Mouse (Mus musculus) intestine, postnatal 0 days (tissue): ENCODE measurements at regions not wholly inside any gene's neighbourhood (a gene's known extent, or its start where the extent isn't known, plus 50 kb on each side); places are given as distances from the start of the nearest gene placed in this dataset.

ENCODE experiments used
- ATAC-seq: fragments of 200-750 bp; cut with Nextera tagmentation; 2 replicates; pipeline ENCODE4 v1.8.0; 2017; ENCODE audit warnings: mild to moderate bottlenecking, moderate TSS enrichment, moderate library complexity
- H3K27ac ChIP-seq: fragments of 300-500 bp; sonication (generic); 2 replicates; pipeline ENCODE4 v1.5.1; 2014; ENCODE audit warnings: mild to moderate bottlenecking, low read depth, low read length, moderate library complexity
- H3K27me3 ChIP-seq: fragments of 300-500 bp; sonication (generic); replicated peaks from 2 replicates; pipeline ENCODE4 v1.6.1; 2014; ENCODE audit warnings: low read length, mixed read lengths; ENCODE audit not compliant: control insufficient read depth, insufficient read depth
- H3K36me3 ChIP-seq: fragments of 300-500 bp; sonication (generic); 2 replicates; pipeline ENCODE4 v1.6.1; 2014; ENCODE audit warnings: mild to moderate bottlenecking, moderate library complexity; ENCODE audit not compliant: control insufficient read depth, insufficient read depth
- H3K4me1 ChIP-seq: fragments of 300-500 bp; sonication (generic); replicated peaks from 2 replicates; pipeline ENCODE4 v1.6.1; 2014; ENCODE audit warnings: antibody characterized with exemption, low read length, mixed read lengths; ENCODE audit not compliant: control insufficient read depth, insufficient read depth
- H3K4me2 ChIP-seq: fragments of 300-500 bp; sonication (generic); replicated peaks from 2 replicates; pipeline ENCODE4 v1.6.1; 2014; ENCODE audit warnings: low read depth, mild to moderate bottlenecking, moderate library complexity
- H3K4me3 ChIP-seq: fragments of 300-500 bp; sonication (generic); 2 replicates; pipeline ENCODE4 v1.5.1; 2014; ENCODE audit warnings: low read depth, low read length
- H3K9ac ChIP-seq: fragments of 300-500 bp; sonication (generic); 2 replicates; pipeline ENCODE4 v1.6.1; 2014; ENCODE audit warnings: mild to moderate bottlenecking, low read depth, low read length
- H3K9me3 ChIP-seq: fragments of 300-500 bp; sonication (generic); 2 replicates; pipeline ENCODE4 v1.6.1; 2016; ENCODE audit warnings: mixed run types; ENCODE audit not compliant: control insufficient read depth
- CTCF ChIP-seq: sonication (generic); IDR thresholded peaks from 2 replicates; pipeline ENCODE4 v1.5.1; 2016; ENCODE audit warnings: low read depth, mild to moderate bottlenecking, control low read depth, antibody characterized with exemption, moderate library complexity
- WGBS: fragments of 180-500 bp; shearing (Covaris S2); extraction: QIAGEN DNeasy Blood & Tissue Kit; methylation state at CpG from one replicate; pipeline ENCODE4 v1.1.7; 2014; 5-methylcytosine and 5-hydroxymethylcytosine counted together

DNA sequence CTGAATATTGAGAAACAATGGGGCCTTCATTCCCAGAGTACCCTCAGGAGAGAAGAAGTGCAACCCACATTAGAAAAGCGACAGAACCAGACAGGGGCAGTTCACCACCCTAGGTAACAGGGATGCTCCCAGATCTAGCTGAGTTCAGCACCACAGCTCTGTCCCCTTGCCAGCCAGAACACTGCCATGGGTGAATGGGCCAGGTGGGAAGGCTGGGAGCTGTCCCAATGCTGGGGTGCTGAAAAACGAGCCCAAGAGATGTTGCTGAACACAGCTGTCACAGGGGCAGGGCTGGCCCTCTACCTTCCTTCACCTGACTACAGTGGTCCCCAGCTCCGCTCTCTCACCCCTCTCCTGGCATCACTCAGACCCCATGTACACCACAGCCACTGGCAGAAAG, 193.3 kb upstream of the Igsf21 start:
- H3K27ac ChIP-seq = no peak overlapping the region
- no peaks in the 10 kb centered on the region for H3K36me3 ChIP-seq
- no peak overlapping the region for H3K4me3 ChIP-seq
- TF ChIP-seq CTCF = no peak
- H3K9ac ChIP-seq = no peak overlapping the region
- WGBS = 13% methylated on average over 3 of the region's 3 CpGs
- no peaks in the 10 kb centered on the region for H3K4me1 ChIP-seq
- no peak overlapping the region for H3K4me2 ChIP-seq
- H3K9me3 ChIP-seq = no peaks in the 10 kb centered on the region
- ATAC-seq = no peak
- no peaks in the 10 kb centered on the region for H3K27me3 ChIP-seq

DNA sequence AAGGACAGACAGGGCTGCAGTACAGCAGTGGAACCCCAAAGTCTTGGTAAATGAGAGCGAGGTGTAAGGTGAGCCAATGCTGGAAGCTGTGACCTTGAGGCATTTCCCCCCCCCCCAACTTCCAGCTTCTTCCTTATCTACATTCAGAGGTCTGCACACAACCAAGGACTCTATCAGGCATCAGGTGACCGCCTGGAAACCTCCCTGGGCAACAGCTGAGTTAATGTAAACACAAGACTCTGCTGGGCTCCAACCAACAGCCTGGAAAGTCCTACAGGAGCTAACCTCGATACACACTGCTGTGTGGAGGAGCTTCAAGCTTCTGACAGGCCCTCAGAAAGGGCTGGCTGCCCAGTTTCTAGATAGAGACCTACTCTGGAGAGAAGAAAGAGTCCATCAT, 189.4 kb upstream of the Igsf21 start:
- Histone ChIP-seq H3K27me3 (no peaks in the 10 kb centered on the region), H3K36me3 (no peaks in the 10 kb centered on the region), H3K4me2 (no peak overlapping the region), H3K27ac (no peak overlapping the region), H3K9ac (no peak overlapping the region), H3K4me3 (no peak overlapping the region), H3K4me1 (no peaks in the 10 kb centered on the region), H3K9me3 (no peaks in the 10 kb centered on the region)
- TF ChIP-seq CTCF = no peak
- no peak for ATAC-seq
- WGBS = 14% methylated on average over 3 of the region's 3 CpGs

DNA sequence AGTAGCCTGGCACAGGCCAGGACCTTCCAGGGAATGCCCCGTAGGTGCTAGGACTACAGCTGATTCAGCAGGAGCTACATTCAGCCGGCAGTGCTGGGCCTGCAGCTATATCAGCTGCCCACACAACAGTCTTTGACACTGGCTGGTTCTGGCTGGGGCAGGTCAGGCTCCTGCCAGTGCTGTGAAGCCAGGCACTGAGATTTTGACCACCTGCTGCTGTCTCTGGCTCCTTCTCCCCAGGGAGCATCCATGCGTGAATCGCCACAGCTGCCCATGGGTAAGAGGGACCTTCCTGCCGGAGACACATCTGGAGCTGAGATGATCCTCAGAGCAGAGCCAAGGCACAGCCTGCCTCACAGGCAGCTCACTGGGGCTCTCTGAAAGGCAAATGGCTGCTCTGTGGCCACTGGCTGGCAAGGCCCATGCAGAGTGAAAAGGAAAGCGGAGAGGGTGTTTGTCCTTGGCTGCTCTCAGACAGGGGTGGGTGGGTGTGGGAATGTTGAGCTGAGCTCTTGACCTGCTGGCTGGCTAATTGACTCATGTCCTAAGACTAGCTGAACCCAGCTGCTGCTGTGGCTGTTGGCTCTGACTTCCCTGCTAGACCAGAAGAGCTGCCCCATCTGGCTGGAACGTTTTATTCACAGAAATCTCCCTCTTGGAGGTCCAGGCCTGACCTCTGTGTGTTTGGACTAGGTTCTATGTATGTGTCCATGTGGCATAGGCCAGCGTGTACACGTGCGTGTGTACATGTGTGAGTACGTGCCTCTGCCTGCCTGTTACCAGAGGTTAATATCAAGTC, 187.4 kb upstream of the Igsf21 start:
- Histone ChIP-seq H3K27ac (no peak overlapping the region), H3K4me3 (no peak overlapping the region), H3K36me3 (no peaks in the 10 kb centered on the region), H3K9ac (no peak overlapping the region), H3K9me3 (no peaks in the 10 kb centered on the region), H3K27me3 (no peaks in the 10 kb centered on the region), H3K4me1 (no peaks in the 10 kb centered on the region), H3K4me2 (no peak overlapping the region)
- ATAC-seq = no peak
- WGBS = 69% methylated on average over 11 of the region's 11 CpGs
- no peak for TF ChIP-seq CTCF

DNA sequence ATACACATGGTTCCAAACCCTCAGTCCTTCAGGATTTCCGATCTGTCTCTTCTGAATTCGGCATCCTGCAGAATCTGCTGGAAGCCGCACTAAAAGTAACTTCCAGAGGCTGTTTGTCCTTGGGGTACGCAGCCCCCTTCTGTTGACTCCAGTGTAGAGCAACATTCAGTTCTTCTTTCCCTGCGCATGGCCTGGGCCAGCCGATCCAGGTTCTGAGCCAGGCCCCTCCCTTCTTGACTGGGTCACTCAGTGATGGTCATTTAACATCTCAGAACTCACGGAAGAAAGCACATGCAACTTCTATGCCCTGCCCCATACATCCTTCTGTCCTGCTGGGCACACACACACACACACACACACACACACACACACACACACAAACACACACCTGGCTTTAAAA, 185.5 kb upstream of the Igsf21 start:
- Histone ChIP-seq H3K9me3 (no peaks in the 10 kb centered on the region), H3K9ac (no peak overlapping the region), H3K36me3 (no peaks in the 10 kb centered on the region), H3K4me1 (no peaks in the 10 kb centered on the region), H3K4me2 (no peak overlapping the region), H3K27me3 (no peaks in the 10 kb centered on the region), H3K27ac (no peak overlapping the region), H3K4me3 (no peak overlapping the region)
- no peak for ATAC-seq
- WGBS = 74% methylated on average over 7 of the region's 7 CpGs
- 0 out of 2 replicates have a peak, but pooled peaks have one; percentile 2 for TF ChIP-seq CTCF

DNA sequence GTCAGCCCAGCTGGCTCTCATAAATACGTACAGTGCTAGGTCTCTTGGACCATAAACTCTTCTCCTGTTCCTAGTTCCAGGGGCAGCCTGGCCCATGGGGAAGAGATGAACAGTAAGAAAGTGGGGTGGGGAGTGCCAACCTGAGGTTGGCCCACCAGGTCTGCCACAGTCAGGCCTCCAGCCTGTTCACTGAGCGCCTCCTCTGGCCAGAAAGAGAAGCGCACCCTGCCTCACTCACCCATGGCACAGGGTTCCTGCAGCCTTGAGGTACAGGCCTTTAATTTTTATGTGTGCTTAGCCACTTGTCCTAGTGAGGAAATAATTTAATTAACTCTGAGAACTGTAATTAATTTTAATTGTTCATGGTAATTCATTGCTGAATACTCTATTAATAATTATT, 180.5 kb upstream of the Igsf21 start:
- Histone ChIP-seq H3K27me3 (no peaks in the 10 kb centered on the region), H3K4me3 (no peak overlapping the region), H3K27ac (no peak overlapping the region), H3K4me2 (no peak overlapping the region), H3K9me3 (no peaks in the 10 kb centered on the region), H3K9ac (no peak overlapping the region), H3K36me3 (no peaks in the 10 kb centered on the region), H3K4me1 (no peaks in the 10 kb centered on the region)
- no peak for ATAC-seq
- peak; percentile 33; the same call in 1 of the 2 replicates for TF ChIP-seq CTCF
- 79% methylated on average over 3 of the region's 3 CpGs for WGBS

DNA sequence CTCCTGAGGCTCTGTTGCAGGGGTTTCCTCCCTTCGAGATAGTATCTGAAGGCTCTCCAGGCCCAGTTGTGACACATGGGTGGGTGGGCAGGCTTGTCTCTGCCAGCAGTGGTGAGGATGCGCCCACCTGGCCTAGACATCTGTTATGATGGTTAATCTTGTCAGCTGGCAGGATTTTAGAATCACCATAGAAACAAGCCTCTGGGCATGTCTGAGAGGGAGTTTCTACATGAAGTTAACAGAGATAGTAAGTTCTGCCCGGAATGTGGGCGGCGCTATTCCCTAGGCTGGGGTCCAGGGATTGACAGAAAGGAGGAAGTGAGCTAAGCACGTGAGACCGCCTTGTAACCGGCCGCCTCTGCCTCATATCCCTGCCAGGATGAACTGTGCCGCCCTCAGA, 177.2 kb upstream of the Igsf21 start:
- no peak overlapping the region for H3K9ac ChIP-seq
- no peak overlapping the region for H3K27ac ChIP-seq
- no peaks in the 10 kb centered on the region for H3K4me1 ChIP-seq
- no peaks in the 10 kb centered on the region for H3K9me3 ChIP-seq
- TF ChIP-seq CTCF = no peak
- no peaks in the 10 kb centered on the region for H3K36me3 ChIP-seq
- no peak overlapping the region for H3K4me2 ChIP-seq
- no peak overlapping the region for H3K4me3 ChIP-seq
- no peak for ATAC-seq
- WGBS = 93% methylated on average over 10 of the region's 10 CpGs
- H3K27me3 ChIP-seq = no peaks in the 10 kb centered on the region
